Mouse (Mus musculus) limb, embryonic 10.5 days (tissue): ENCODE measurements around the gene Slx4. TPM values are rescaled to one million over a fixed set of nuclear protein-coding genes. Genes with fewer than 3 reads are reported as not detected.

ENCODE experiments used
- polyA plus RNA-seq: library from polyadenylated mRNA; unstranded; fragments of >200 nt; fragmentation: Nextera tagmentation; extraction: Ambion mirVana; gene quantifications from 2 replicates; pipeline ENCODE4 v1.2.1, GENCODE M21; 2016

Gene Slx4
- polyA plus RNA-seq, 1 experiment from 2014 or later, result 29.2 TPM

Other genes starting within 250 kb of the Slx4 start
- gene Olfr15, start 172.9 kb downstream of the Slx4 start, polyA plus RNA-seq, result not detected in 2 replicates
- 0.72 and 0.88 TPM in 2 replicates for gene Zfp174, start 156.5 kb downstream of the Slx4 start, polyA plus RNA-seq
- gene Naa60, start 131.4 kb downstream of the Slx4 start, polyA plus RNA-seq, result 55.8 and 58.0 TPM in 2 replicates
- 4.1 and 6.5 TPM in 2 replicates for gene Zfp597, start 119.2 kb downstream of the Slx4 start, polyA plus RNA-seq
- gene Gm20695, start 119.1 kb downstream of the Slx4 start, polyA plus RNA-seq, result 1.6 and 2.3 TPM in 2 replicates
- 7.7 and 8.8 TPM in 2 replicates for gene 1700037C18Rik, start 95.1 kb downstream of the Slx4 start, polyA plus RNA-seq
- gene Cluap1, start 95.0 kb downstream of the Slx4 start, polyA plus RNA-seq, result 20.1 and 20.4 TPM in 2 replicates
- gene Nlrc3, start 27.1 kb downstream of the Slx4 start, polyA plus RNA-seq, result 1.1 TPM in 2 replicates
- 6.3 and 6.5 TPM in 2 replicates for gene Dnase1, start 33.2 kb upstream of the Slx4 start, polyA plus RNA-seq
- gene Trap1, start 74.1 kb upstream of the Slx4 start, polyA plus RNA-seq, result 107 and 112 TPM in 2 replicates
- gene Crebbp, start 210.2 kb upstream of the Slx4 start, polyA plus RNA-seq, result 31.1 and 36.9 TPM in 2 replicates